Mouse (Mus musculus) thymus, adult 2 months (tissue): ENCODE measurements at regions not wholly inside any gene's neighbourhood (a gene's known extent, or its start where the extent isn't known, plus 50 kb on each side); places are given as distances from the start of the nearest gene placed in this dataset.
A peak's percentile ranks its signal among the peaks of the same experiment; 100 is the strongest.

ENCODE experiments used
- DNase-seq: peaks from one replicate; pipeline ENCODE4 v3.0.0; 2021
- H3K27ac ChIP-seq: fragments of 200-500 bp; 2 replicates; pipeline ENCODE4 v1.5.1; 2012; ENCODE audit warnings: low read length, control low read depth; ENCODE audit not compliant: control insufficient read depth, insufficient read depth
- H3K27me3 ChIP-seq: fragments of 200-500 bp; 2 replicates; pipeline ENCODE4 v1.6.1; 2012; ENCODE audit warnings: mild to moderate bottlenecking, low read length, moderate library complexity, mixed read lengths; ENCODE audit not compliant: control insufficient read depth, insufficient read depth
- H3K36me3 ChIP-seq: fragments of 200-500 bp; 2 replicates; pipeline ENCODE4 v1.6.1; 2012; ENCODE audit warnings: mild to moderate bottlenecking, low read length, moderate library complexity; ENCODE audit not compliant: control insufficient read depth, insufficient read depth
- H3K4me1 ChIP-seq: fragments of 200-500 bp; replicated peaks from 2 replicates; pipeline ENCODE4 v1.6.1; 2012; ENCODE audit warnings: low read length; ENCODE audit not compliant: control insufficient read depth, insufficient read depth
- H3K4me3 ChIP-seq: fragments of 200-500 bp; 2 replicates; pipeline ENCODE4 v1.5.1; 2012; ENCODE audit warnings: mild to moderate bottlenecking, low read length, control low read depth, moderate library complexity; ENCODE audit not compliant: control insufficient read depth, insufficient read depth
- CTCF ChIP-seq: fragments of 200-500 bp; IDR thresholded peaks from 2 replicates; pipeline ENCODE4 v1.5.1; 2012; ENCODE audit warnings: mild to moderate bottlenecking, control low read depth, low read length, moderate library complexity, borderline replicate concordance; ENCODE audit not compliant: control insufficient read depth, poor library complexity, insufficient read depth; ENCODE audit errors: extremely low read depth
- POLR2A ChIP-seq: fragments of 200-500 bp; IDR thresholded peaks from 2 replicates; pipeline ENCODE4 v1.6.1; 2012; ENCODE audit warnings: mild to moderate bottlenecking, low read length, control low read depth, moderate library complexity; ENCODE audit not compliant: control insufficient read depth, poor library complexity, insufficient read depth; ENCODE audit errors: extremely low read depth
- WGBS: fragments of 180-500 bp; shearing (Covaris S2); methylation state at CpG from one replicate; pipeline ENCODE4 v1.1.7; 2018; 5-methylcytosine and 5-hydroxymethylcytosine counted together

DNA sequence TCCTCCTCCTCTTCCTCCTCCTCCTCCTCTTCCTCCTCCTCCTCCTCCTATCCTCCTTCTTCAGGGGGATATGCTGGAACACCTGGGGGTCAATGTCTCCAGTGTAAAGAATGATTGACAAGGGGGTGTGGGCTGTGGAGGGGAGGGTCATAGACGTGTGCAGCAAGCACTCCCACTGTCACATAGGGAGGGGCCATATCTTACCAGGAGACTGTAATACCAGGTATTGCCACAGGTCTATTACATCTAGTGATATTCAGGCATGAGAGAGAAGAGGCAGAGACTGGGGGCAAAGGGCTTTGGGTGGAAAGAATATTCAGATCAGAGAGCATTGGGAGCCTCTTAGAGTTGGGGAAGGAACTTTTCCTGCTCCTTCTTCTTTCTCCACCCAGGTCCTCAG, 102.3 kb downstream of the Ets2 start:
- Histone ChIP-seq H3K36me3 (no peaks in the 10 kb centered on the region), H3K27me3 (no peaks in the 10 kb centered on the region), H3K4me3 (no peak overlapping the region), H3K4me1 (peaks cover 49% of the 10 kb centered on the region), H3K27ac (no peak overlapping the region)
- no peak for DNase-seq
- WGBS, result 36% methylated on average over 1 of the region's 1 CpGs
- TF ChIP-seq CTCF (no peak), POLR2A (no peak)

DNA sequence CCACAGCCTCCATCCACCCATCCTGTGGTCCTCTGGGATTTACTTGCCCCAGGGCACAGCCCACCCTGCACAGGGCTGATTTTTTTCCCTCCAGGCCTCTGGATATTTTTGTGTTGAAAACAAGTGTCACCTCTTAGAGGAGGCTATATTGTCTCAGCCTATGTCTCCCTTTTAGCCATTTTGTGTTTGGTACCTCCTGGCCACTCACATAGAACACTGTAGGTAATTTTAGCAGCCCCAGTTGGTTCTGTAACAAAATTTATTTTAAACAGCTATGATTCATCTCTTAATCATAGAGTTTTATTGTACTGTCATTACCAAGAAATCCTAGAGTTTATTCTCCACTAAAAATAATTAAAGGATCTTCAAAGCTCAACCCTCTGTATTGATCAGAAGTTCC, 100.8 kb downstream of the Ets2 start:
- Histone ChIP-seq H3K27ac (no peak overlapping the region), H3K4me1 (peaks cover 48% of the 10 kb centered on the region), H3K36me3 (no peaks in the 10 kb centered on the region), H3K27me3 (no peaks in the 10 kb centered on the region), H3K4me3 (no peak overlapping the region)
- no peak for DNase-seq
- TF ChIP-seq POLR2A (no peak), CTCF (no peak)

DNA sequence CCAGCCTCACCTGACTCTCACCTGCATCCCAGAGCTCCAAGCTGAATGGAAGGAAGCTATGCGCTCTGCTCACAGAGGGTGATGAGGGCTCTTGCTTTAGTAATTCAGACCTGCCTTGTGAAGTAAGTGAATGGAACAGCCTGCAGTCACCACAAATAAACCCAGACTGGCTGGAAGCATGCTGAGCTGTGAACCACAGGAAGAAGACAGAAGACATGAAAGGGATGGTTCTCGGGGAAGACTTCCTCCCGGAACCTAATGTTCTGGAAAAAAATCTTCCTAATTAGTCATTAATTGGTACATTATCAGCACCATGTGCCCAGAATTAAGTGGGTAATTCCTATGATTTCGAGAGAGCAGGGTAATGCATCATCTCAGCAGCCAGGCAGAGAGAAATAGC, 100.3 kb downstream of the Ets2 start:
- TF ChIP-seq CTCF (no peak), POLR2A (no peak)
- Histone ChIP-seq H3K36me3 (no peaks in the 10 kb centered on the region), H3K4me1 (peaks cover 45% of the 10 kb centered on the region), H3K27me3 (no peaks in the 10 kb centered on the region), H3K4me3 (no peak overlapping the region), H3K27ac (peak overlapping the region; percentile 6; the same call in 1 of the 2 replicates)
- 55% methylated on average over 4 of the region's 4 CpGs for WGBS
- DNase-seq, result no peak

DNA sequence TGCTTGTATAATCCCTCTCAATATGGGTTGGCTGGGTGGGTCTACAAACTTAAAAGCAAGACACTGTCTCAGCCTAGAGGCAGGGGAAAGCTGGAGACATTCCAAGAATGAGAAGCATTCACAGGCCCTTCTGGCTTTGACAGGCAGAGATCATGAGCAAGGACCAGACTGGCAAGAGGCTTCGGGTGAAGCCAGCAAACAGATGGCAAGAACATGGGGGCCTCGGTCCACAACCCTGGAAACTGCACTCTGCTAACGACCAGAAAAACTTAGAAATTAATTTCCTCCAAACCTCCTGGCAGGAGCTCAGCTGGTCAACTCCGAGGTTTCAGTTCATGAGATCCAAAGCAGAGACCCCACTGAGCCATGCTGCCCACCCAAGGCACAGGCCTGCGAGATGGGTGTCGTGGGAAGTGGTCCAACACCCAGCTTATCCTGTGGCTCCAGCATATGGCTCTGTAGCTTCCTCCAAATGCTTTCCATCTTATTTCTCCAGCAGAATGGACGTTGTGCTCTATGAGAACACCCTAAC, 99.1 kb downstream of the Ets2 start:
- TF ChIP-seq POLR2A, result no peak
- TF ChIP-seq CTCF, result no peak
- DNase-seq, result no peak
- no peak overlapping the region for H3K4me3 ChIP-seq
- WGBS, result 94% methylated on average over 7 of the region's 7 CpGs
- peaks cover 46% of the 10 kb centered on the region for H3K4me1 ChIP-seq
- no peaks in the 10 kb centered on the region for H3K36me3 ChIP-seq
- H3K27ac ChIP-seq, result no peak overlapping the region
- no peaks in the 10 kb centered on the region for H3K27me3 ChIP-seq

DNA sequence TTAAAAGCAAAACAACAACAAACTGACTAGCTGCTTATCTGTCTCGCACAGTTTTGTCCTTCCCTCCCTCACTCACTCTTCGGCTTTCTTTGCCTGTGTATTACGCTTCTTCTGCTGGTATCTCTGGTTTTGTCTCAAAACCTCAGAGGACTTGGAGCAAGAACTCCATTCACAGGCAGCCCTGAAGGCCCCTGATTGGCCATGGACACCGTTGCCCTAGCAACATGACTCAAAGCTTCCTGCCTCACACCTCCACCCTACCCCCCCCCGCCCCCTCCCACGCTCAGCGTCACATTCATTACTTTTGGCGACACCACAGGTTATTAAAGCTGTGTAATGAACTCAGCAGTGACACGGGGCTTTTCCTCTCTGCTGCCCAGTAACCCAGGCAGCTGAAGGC, 96.7 kb downstream of the Ets2 start:
- TF ChIP-seq POLR2A, result no peak
- TF ChIP-seq CTCF, result no peak
- Histone ChIP-seq H3K27ac (peak overlapping the region; percentile 74), H3K36me3 (no peaks in the 10 kb centered on the region), H3K4me1 (peaks cover 42% of the 10 kb centered on the region), H3K27me3 (no peaks in the 10 kb centered on the region), H3K4me3 (no peak overlapping the region)
- 53% methylated on average over 9 of the region's 9 CpGs for WGBS
- DNase-seq, result no peak

DNA sequence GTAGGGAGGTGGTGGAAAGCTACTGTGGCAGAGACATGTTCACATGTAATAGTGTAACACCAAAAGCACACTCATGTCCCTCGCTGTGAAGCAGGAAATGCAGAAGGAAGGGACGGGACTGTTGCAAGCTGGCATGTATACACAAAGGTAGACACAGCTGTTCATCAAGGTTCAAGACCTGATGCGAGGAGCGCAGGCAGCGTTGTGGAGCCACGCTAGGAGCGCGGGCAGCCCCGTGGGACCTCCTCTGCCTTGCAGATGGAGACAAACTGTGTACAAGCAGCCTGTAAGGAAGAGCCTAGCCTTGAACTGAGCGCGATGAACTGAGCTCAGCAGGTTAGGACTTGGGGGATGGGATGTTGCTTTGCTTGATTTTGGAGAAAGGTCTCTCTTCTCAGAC, 96.2 kb downstream of the Ets2 start:
- peak overlapping the region; percentile 74 for H3K27ac ChIP-seq
- H3K36me3 ChIP-seq, result no peaks in the 10 kb centered on the region
- 56% methylated on average over 11 of the region's 11 CpGs for WGBS
- TF ChIP-seq CTCF (no peak), POLR2A (no peak)
- peak; percentile 56 for DNase-seq
- 0 out of 2 replicates have a peak overlapping the region, but pooled peaks have one; percentile 1 for H3K4me3 ChIP-seq
- H3K4me1 ChIP-seq, result peaks cover 43% of the 10 kb centered on the region
- no peaks in the 10 kb centered on the region for H3K27me3 ChIP-seq

DNA sequence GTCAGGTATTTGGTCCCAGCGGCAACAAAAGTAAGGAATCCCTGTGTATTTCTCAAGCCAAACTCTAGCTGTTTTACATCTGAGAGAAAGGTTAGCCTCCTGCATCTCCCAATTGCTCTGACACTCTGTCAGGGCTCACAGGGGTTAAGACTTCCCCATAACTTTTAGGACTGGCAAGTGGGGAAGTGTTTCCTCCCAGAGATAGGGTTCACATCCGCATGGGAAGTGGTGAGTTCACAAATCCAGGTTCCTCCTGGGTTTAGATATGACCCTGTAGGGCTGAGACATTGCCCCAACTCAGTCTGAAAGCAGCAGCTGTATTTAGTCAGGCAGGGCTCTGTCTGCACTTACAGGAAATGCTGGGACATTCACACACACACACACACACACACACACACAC, 95.3 kb downstream of the Ets2 start:
- no peak for TF ChIP-seq POLR2A
- no peak for TF ChIP-seq CTCF
- Histone ChIP-seq H3K27ac (peak overlapping the region; percentile 76), H3K4me1 (peaks cover 43% of the 10 kb centered on the region), H3K4me3 (no peak overlapping the region), H3K27me3 (no peaks in the 10 kb centered on the region), H3K36me3 (no peaks in the 10 kb centered on the region)
- DNase-seq, result no peak
- WGBS, result 72% methylated on average over 2 of the region's 2 CpGs

DNA sequence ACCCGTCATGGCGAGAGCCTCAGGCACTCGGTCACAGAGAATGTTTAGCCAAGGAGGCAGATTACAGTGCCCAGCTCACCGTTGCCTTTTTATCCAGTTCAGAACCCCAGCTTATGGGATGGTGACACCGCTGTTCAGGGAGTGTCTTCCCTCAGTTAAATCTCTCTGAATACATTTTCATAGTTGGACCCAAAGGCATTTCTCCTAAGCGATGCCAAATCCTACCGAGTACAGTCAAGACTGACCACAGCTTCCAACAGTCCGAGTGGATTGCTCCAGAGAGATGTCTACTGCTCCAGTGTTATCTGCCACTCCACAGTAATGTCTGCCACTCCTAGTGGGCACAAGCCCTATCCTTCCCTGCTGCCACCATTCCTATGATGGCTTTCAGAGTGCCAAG, 93.0 kb downstream of the Ets2 start:
- Histone ChIP-seq H3K4me3 (no peak overlapping the region), H3K4me1 (peaks cover 35% of the 10 kb centered on the region), H3K27me3 (no peaks in the 10 kb centered on the region), H3K36me3 (no peaks in the 10 kb centered on the region), H3K27ac (no peak overlapping the region)
- 95% methylated on average over 8 of the region's 8 CpGs for WGBS
- TF ChIP-seq CTCF, result no peak
- TF ChIP-seq POLR2A, result no peak
- no peak for DNase-seq
